Mouse (Mus musculus) kidney, embryonic 15.5 days (tissue): ENCODE data around the gene Cox20. TPM values are rescaled to one million over a fixed set of nuclear protein-coding genes. Genes with fewer than 3 reads are reported as not detected.
A peak's percentile ranks its signal among the peaks of the same experiment; 100 is the strongest.

Experiments used
- ATAC-seq: fragments of 200-750 bp; cut with Nextera tagmentation; replicated peaks from 2 replicates; pipeline ENCODE4 v1.8.0; 2017; ENCODE audit warnings: moderate TSS enrichment; ENCODE audit not compliant: low FRiP score
- H3K27ac ChIP-seq: fragments of 300-500 bp; sonication (generic); 2 replicates; pipeline ENCODE4 v1.5.1; 2015; ENCODE audit warnings: mild to moderate bottlenecking, inconsistent platforms
- H3K27me3 ChIP-seq: fragments of 300-500 bp; sonication (generic); 2 replicates; pipeline ENCODE4 v1.6.1; 2015; ENCODE audit warnings: inconsistent platforms
- H3K36me3 ChIP-seq: fragments of 300-500 bp; sonication (generic); 2 replicates; pipeline ENCODE4 v1.6.1; 2015; ENCODE audit warnings: inconsistent platforms
- H3K4me1 ChIP-seq: fragments of 300-500 bp; sonication (generic); 2 replicates; pipeline ENCODE4 v1.6.1; 2015; ENCODE audit warnings: inconsistent platforms
- H3K4me2 ChIP-seq: fragments of 300-500 bp; sonication (generic); 2 replicates; pipeline ENCODE4 v1.6.1; 2015; ENCODE audit warnings: moderate library complexity, mild to moderate bottlenecking, inconsistent platforms
- H3K4me3 ChIP-seq: fragments of 300-500 bp; sonication (generic); replicated peaks from 2 replicates; pipeline ENCODE4 v1.5.1; 2015; ENCODE audit warnings: mild to moderate bottlenecking, inconsistent platforms
- H3K9ac ChIP-seq: fragments of 300-500 bp; sonication (generic); 2 replicates; pipeline ENCODE4 v1.6.1; 2015; ENCODE audit warnings: mild to moderate bottlenecking, inconsistent platforms
- H3K9me3 ChIP-seq: fragments of 300-500 bp; sonication (generic); replicated peaks from 2 replicates; pipeline ENCODE4 v1.6.1; 2016; ENCODE audit warnings: inconsistent platforms
- WGBS: fragments of 180-500 bp; shearing (Covaris S2); methylation state at CpG from one replicate; pipeline ENCODE4 v1.1.7; 2015; ENCODE audit warnings: mixed read lengths; 5-methylcytosine and 5-hydroxymethylcytosine counted together
- microRNA-seq: library from miRNA; unstranded; fragments of <30 nt; microRNA quantifications from one replicate; pipeline ENCODE4, GENCODE M21; 2016
- polyA plus RNA-seq: library from polyadenylated mRNA; unstranded; fragments of >200 nt; fragmentation: Nextera tagmentation; extraction: Ambion mirVana; gene quantifications from 2 replicates; pipeline ENCODE4 v1.2.1, GENCODE M21; 2015

The Cox20 gene
- polyA plus RNA-seq, 1 experiment from 2014 or later, result 139 TPM

GRCm38 (mm10) chr1:178368548-178369271 is 49.8 kb downstream of the Cox20 start:
- Histone ChIP-seq H3K36me3 (no peaks in the 10 kb centered on the region), H3K4me1 (peaks cover 20% of the 10 kb centered on the region), H3K27ac (peak overlapping the region; percentile 81), H3K9ac (peak overlapping the region; percentile 48), H3K27me3 (no peaks in the 10 kb centered on the region), H3K9me3 (no peaks in the 10 kb centered on the region), H3K4me3 (peak overlapping the region; percentile 46), H3K4me2 (peak overlapping the region; percentile 64)
- WGBS, result 2% methylated on average over 36 of the region's 36 CpGs
- ATAC-seq, result peak; percentile 95

GRCm38 (mm10) chr1:178369272-178369651 is 50.3 kb downstream of the Cox20 start:
- H3K4me2 ChIP-seq, result peak overlapping the region; percentile 64
- no peaks in the 10 kb centered on the region for H3K36me3 ChIP-seq
- H3K9me3 ChIP-seq, result no peaks in the 10 kb centered on the region
- H3K4me3 ChIP-seq, result peak overlapping the region; percentile 46
- peak; percentile 89 for ATAC-seq
- under 1% methylated on average over 11 of the region's 11 CpGs for WGBS
- no peaks in the 10 kb centered on the region for H3K27me3 ChIP-seq
- H3K27ac ChIP-seq, result peak overlapping the region; percentile 81
- H3K4me1 ChIP-seq, result peaks cover 20% of the 10 kb centered on the region
- H3K9ac ChIP-seq, result peak overlapping the region; percentile 48

Small RNA genes within 50 kb of the gene (microRNA-seq; reads per million reads assigned to microRNA genes)
- not detected for gene Gm27458

Other genes starting within 250 kb of the Cox20 start
- 23.2 and 25.1 TPM in 2 replicates for gene Desi2, start 131.7 kb upstream of the Cox20 start, polyA plus RNA-seq
- gene Hnrnpu, start 18.7 kb downstream of the Cox20 start, polyA plus RNA-seq, result 403 and 407 TPM in 2 replicates
- 6.2 and 6.4 TPM in 2 replicates for gene Efcab2, start 87.0 kb downstream of the Cox20 start, polyA plus RNA-seq
- 13.2 and 13.4 TPM in 2 replicates for gene Kif26b, start 210.0 kb downstream of the Cox20 start, polyA plus RNA-seq